Mouse (Mus musculus) ES-CJ7 (cell line): Measurements from ENCODE around the gene Pacsin3.

Experiments
- DNase-seq: peaks from one replicate; pipeline ENCODE4 v3.0.0; 2011; ENCODE audit warnings: low read depth, low spot score

Pacsin3 gene

DNA sequence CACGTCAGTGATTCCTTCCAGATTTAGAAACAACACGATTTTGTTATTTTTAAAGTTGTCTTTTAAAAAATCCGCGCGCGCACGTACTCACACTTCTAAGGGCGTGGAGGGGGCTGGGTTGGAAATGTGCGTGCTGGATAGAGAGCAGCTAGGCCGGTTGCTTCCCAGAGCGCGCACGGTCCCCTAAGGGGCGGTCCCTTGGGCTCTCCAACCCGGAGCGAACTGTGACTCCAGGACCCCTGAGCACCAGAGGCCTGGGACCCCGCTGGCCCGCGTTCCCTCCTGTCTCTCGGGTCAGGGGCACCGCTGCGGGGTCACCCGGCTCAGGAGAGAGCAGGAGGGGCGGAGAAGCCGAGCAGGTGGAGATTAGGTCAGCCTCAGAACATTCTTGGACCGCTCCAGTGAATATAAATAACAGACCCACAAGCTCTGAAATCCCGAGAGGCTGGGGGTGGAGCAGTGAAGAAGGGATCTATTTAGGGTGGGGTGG, at the start of gene Pacsin3:
Gene Pacsin3 (plus strand): TSS at position 294 of the 490 bp plus-strand sequence.
- DNase-seq: peak; percentile 24

GRCm38 (mm10) chr2:91206254-91206775, 49.4 kb upstream of the Pacsin3 start:
- no peak for DNase-seq

- no peak for DNase-seq
These were observed 42.4 kb upstream of the Pacsin3 start for GRCm38 (mm10) chr2:91213311-91213710.

DNA sequence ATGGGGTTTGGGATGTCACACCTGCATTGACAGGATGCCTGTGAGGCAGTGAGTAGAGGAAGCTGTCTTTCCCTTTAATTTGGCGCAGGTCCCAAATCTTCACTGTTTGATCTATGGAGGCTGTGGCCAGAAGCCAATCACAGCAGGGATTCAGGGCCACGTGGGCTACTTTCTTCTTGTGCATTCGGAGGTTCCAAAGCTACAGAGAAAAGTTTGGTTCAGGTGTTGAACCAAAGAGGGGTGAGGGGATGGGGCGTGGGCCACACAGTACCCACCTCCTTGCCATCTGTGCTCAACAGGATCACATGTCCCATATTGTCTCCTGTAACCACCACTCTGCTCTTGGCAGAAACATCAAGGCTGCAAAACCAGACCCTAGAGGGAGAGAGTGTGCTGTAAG, 38.7 kb upstream of the Pacsin3 start:
- no peak for DNase-seq

- peak; percentile 34 for DNase-seq
These were observed 35.3 kb upstream of the Pacsin3 start for GRCm38 (mm10) chr2:91220501-91220900.

DNA sequence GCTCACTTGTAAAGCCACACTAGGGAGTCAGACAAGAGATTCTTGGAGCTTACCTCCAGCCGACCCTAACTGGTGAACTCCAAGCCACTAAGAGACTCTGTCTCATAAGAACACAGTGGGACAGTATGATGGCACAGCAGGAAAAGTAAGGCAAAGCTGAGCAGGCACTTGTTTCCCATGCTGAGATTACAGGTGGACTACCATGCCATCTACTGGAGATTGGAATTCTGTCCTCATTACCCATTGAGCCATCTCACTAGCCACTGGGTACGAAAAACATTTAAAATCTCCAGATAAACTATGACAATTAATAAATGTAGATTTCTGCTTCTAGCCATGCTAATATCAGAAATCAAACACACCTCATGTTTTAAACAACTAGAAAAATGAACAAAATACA, 32.1 kb upstream of the Pacsin3 start:
- DNase-seq: peak; percentile 20

- DNase-seq: no peak
These were observed 26.0 kb upstream of the Pacsin3 start for GRCm38 (mm10) chr2:91229735-91230134.

DNA sequence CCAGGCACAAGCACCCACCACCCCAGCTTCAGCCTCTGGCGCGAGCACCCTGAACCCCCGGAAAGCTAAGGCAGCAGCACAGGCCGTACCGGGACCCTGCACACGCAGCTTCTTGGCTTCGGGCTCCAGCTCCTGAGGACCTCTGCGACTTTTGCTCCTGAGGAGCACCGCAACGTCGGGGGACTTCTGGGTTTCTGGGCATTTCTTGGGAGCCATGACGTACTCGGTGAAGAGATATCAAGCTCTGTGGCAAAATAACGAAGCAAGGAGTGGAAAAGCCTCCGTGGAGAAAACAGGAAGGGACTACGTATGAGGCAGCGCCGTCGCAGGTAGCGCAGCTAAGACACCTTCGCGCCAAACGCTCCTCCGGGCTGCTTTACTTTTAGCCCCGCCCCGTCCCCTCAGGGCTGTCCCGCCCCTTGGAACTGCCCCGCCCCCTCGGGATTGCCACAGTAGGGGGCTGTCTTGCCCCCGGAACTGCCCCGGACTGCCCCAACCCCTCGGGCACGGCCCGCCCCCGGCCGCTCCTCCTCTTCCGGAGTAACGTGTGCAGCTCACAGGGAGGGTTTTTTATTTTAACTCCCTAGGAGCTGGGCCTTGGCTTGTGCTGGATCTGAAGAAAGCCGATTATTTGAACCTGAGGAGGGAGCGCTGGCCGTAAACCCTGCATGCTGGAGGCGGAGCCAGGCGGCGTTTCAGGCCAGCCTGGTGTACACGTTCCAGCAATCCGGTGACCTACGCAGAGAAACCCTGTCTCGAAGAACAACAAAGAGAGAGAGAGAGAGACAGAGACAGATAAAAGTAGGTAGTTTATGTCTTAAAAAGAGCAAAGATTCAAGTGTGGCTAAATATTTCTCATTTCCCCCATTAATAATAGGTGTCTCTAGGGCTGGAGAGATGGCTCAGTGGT, 18.9 kb upstream of the Pacsin3 start, which contains the start of gene Ddb2:
Gene Ddb2 (minus strand): TSS at position 382 of the 910 bp plus-strand sequence.
- peak; percentile 96 for DNase-seq

DNA sequence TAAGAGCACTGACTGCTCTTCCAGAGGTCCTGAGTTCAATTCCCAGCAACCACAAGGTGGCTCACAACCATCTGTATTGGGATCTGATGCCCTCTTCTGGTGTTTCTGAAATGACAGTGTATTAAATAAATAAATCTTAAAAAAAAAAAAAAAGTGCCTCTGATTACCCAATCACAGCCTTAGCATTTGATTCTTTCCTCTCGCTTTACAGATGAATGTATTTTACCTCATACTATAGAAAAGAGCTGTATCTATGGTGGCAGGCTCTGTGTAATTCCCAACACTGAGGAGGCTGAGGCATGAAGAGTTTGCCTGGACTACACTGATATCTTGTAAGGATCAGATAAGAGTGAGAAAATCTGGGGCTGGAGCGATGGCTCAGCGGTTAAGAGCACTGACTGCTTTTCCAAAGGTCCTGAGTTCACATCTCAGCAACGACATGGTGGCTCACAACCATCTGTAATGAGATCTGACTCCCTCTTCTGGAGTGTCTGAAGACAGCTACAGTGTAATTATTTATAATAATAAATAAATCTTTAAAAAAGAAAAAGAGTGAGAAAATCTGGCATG, 18.2 kb upstream of the Pacsin3 start:
- peak; percentile 54 for DNase-seq

DNA sequence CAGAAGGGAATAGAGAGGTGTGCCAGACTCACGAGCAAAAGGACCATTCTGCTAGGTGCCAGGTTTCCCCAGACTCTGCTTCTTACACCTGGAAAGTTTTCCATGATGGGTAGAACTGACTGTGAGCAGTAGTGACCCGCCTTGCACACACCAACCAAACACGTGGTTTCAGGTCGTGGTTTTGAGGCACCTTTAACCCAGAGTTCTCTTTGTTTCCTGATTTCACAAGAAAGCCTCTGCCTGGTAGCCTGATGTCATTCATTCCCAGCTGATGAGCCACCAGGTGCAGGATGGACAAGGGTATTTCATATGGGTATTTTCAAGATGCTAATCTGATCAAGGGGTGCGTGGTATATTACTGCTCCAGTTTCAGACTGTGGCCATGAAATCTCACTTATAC, 13.2 kb upstream of the Pacsin3 start:
- no peak for DNase-seq

GRCm38 (mm10) chr2:91243416-91243815, 12.3 kb upstream of the Pacsin3 start:
- DNase-seq: no peak

DNA sequence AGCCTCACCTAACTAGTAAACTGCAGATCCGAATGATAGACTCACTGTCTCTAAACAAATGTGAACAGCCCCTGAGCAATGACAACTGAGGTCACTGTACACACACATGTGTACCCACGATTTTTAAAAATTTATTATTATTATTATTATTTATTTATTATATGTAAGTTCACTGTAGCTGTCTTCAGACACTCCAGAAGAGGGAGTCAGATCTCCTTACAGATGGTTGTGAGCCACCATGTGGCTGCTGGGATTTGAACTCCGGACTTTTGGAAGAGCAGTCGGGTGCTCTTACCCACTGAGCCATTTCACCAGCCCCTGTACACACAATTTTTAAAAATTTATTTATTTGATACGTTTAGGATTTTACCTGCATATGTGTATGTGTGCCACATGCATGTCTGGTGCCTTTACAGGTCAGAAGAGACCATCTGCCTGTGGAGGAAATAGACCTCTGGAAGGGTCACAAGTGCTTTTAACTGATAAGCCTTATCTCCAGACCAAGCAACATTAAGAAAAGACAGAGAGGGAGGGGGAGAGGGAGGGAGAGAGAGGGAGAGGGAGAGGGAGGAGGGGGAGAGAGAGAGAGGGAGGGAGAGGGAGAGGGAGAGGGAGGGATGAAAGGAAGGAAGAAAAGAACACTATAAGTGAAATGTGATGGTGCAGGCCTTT, 11.1 kb upstream of the Pacsin3 start:
- no peak for DNase-seq

DNA sequence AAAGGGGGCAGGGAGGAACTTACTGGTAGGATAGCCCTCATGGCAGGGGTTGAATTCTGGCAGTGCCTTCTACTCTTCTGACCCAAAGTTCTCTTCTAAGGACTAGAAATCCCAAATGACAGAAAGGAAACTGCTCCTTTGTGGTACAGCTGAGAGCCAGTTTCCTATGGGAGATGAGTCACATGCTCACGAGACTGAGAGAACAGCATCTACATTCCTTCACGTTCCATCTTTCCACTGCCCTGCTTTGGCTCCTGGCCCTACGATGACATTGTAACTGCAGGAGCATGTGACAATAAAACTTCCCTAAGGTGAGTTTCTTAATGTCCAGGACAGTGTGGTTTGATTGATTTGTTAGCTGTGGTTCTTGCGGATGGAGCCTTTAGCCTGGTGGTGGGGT, 7.4 kb upstream of the Pacsin3 start:
- DNase-seq: no peak

DNA sequence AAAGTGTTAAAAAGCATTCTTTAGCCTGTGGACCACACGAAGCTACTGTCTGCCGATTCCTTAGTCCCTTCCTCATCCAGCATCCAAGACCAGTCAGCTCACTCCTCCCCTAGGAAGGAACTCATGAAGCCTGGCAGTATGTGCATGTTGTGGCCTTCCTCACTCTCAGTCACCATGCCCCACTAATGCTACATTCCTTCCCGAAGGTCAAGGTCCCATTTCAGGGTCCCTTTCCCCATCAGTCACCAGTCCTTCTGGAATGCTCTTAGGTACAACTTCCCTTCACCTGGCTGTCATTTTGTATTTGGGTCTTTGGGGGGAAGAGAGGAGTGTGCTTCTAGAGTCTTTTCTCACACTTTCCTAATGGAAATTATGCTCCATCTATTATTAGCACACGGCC, 3.8 kb upstream of the Pacsin3 start:
- DNase-seq: no peak

GRCm38 (mm10) chr2:91252512-91252911, 3.2 kb upstream of the Pacsin3 start:
- no peak for DNase-seq

- no peak for DNase-seq
These were observed 901 bp upstream of the Pacsin3 start for GRCm38 (mm10) chr2:91254725-91255380.

- DNase-seq: peak; percentile 46
These were observed 737 bp downstream of the Pacsin3 start for GRCm38 (mm10) chr2:91256256-91257125.

DNA sequence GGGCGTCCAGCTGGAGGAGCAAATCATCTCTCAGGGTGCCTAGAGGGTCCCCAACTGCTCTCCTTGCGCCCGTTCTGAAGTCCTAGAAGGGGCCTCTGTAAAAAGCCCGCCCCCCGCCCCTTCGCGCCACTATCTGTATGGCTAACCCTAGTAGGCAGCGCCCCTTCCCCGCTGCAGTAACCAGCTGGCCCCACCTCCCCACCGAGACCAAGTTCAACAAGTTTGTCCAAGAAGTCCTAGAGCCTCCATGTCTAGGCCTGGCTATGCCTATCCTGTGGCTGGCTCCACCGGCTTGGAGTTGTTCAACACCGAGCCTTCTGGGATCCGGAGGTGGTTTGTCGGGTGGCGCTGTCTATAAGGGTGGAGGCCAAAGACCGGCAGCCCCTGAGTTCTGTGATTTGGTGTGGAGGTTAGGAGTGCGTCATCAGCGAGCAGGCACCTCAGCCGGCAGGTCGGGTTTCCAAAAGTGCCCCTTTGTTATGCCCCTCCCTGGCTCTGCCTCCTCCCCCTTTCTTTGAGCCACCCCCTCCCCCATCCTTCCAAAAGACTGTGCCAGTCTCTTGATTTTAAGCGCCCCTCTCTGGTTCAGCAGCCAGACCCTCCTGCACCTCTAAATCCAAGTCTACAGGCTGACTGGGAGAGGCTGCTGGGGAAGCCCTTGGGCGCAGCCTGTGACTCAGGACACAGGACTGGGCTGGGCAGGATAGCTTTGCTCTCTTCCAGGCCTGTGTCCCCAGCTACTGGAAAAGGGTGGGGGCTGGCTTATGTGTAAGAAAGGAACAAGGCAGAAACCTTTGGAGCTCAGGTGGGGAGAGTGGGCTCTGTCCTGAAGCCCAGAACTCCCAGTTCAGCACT, 1.6 kb downstream of the Pacsin3 start:
- peak; percentile 54 for DNase-seq

- DNase-seq: no peak
These were observed 2.3 kb downstream of the Pacsin3 start for GRCm38 (mm10) chr2:91258054-91258453.

DNA sequence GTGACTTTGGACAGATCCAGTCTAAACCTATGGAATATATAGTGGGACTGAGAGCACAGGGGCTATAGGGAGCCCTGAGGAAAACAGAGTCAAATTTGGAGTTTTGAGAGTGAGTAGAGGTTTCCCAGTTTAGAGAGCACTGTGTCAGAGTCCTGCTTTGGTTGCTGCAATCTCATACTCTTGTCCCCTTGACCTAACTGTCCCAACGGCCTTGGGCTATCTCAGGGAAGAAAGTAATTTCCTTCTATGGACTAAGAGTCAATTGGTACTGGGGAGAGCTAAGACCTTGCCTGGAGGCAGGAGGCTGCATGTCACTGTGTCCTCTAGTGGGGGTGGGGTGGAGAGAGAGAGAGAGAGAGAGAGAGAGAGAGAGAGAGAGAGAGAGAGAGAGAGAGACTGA, 3.1 kb downstream of the Pacsin3 start:
- DNase-seq: no peak
